Mouse (Mus musculus) heart, postnatal 25 days (tissue): Measurements from ENCODE around the gene Gm28079. TPM values are rescaled to one million over a fixed set of nuclear protein-coding genes. Genes with fewer than 3 reads are reported as not detected.
"Not testable (repeated sequence)": the region's sequence is repeated elsewhere in the genome, so short reads cannot be mapped to it uniquely, and the experiment has no call there.

Source experiments
- DNase-seq: peaks from one replicate; pipeline ENCODE4 v3.0.0; 2022; ENCODE audit warnings: low spot score
- intact Hi-C: fragments of 180-260 bp; cut with DNase I; formaldehyde crosslinking; loops from one replicate; pipeline ENCODE4 v1.15.1; 2025
- total RNA-seq, 2 experiments: library from RNA; stranded (reverse); gene quantifications; 2 replicates each; pipeline ENCODE4 v1.2.3; 2021

Gene Gm28079
- not detected for total RNA-seq

DNA sequence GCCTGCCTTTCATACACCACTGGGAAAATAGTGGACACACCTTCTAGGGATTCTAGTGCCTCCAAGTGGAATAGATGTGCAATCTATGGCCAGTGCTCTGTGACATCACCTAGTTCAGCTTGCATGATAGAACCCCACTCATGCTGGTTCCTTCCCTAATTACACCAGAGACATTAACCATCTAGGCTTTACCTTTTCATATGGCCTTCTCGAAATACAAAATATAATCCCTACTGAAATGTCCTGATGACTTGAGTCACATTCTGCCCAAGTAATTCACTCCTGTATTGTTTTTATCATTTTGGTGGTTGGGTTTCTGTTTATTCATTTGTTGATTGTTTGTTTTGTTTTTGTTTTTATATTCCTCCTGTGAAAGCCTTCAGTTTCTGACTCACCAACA, at the start of gene Gm28079:
Gene Gm28079 (minus strand): TSS at position 101 of the 400 bp plus-strand sequence.
- DNase-seq, intact Hi-C loops: not testable (repeated sequence)
